Mouse (Mus musculus) gastrocnemius, postnatal 36 days (tissue): Measurements from ENCODE around the gene Ccdc27. TPM values are rescaled to one million over a fixed set of nuclear protein-coding genes. Genes with fewer than 3 reads are reported as not detected.

Experiments
- DNase-seq, 2 experiments: peaks; one replicate each; pipeline ENCODE4 v3.0.0; 2022
- intact Hi-C: fragments of 180-260 bp; cut with DNase I; formaldehyde crosslinking; loops from one replicate; pipeline ENCODE4 v1.15.1; 2025
- long read RNA-seq, 2 experiments: library from polyadenylated mRNA; stranded (forward); transcript quantifications; one replicate each; pipeline ENCODE4 v2.0.0; 2021
- total RNA-seq, 2 experiments: library from RNA; stranded (reverse); gene quantifications; 2 replicates each; pipeline ENCODE4 v1.2.3; 2021

The Ccdc27 gene
- not detected for total RNA-seq
- long read RNA-seq, experiment 1 = 0 reads
- long read RNA-seq, experiment 2 = 0 reads

DNA sequence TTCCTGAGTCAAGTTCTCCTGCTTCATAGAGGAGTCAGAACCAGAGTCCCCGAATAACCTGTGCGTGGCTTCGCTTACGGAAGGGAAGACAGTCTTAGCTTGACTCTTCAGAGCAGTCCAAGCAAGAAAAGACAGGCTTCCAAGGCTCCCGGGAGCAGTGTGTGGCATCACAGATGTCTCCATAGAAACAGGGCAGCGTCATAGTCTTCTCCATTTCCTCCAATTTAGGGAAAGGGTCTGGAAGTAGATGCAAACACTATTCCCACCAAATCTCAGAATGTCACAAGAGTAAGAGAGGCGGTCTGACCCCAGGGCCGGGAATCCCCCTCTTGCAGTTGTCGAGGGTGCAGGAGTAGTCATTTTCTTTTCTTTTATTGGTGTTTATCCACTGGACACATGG is at the start of gene Ccdc27:
TSS of gene Ccdc27 (minus strand) at position 101 of the 400 bp plus-strand sequence.
- intact Hi-C loops = no loop called here
- no peak for DNase-seq

DNA sequence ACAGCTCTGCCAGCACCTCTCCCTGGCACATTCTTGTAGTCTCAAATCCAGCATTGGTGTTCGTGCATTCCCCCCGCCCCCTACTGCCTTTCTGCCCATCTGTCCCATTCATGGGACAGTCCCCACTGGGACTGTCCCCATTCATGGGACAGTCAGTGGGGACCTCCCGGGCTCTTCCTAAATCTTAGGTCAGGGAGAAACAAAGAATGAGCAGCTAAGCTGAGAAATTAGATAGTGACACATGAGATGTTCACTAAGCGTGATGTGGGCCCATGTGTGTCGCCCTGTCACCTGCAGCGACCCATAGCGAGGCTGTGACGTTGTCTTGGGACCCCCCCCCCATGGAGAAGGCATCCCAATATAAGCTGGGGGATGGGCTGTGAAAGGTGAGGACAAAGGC is 48.9 kb upstream of the Ccdc27 start:
- intact Hi-C loops = no loop called here
- DNase-seq = no peak

DNA sequence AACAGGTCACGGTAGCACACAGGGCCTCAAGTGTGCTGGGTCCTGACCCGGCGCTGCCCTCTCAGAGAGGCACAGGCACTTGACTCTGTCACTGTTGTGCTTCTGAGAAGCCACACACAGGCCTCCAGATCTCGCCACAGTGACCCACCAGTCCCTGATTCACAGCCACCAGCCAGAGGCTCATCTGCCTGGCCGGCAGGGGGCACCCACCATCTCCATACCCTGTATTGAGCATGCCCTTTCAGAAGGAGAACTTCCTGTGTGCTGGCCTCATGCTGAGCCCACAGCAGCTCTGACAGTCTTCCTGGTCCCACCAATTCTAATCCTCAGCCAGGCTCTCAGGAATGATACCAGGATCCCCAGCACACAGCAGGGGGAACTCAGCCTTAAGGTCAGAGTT is 46.7 kb upstream of the Ccdc27 start:
- intact Hi-C loops = no loop called here
- no peak for DNase-seq

DNA sequence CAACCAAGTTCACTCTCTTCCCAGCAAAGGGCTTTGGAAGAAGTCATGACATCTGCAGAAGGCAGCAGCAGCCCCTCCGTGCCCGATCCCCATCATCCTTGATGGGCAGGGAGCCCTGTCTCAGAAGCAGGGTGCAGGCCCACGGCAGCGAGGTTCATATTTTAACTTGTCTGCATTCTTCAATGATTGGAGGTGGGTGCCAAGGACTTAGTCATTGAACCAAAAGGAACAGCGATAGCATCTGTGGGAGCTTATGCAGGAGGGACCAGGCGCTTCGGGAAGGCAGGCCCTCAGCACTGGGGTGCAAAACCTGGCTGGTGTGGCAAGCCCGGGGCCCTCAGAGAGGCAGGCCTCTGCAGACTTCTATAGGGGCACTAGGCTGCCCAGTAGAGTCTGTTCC is 44.0 kb upstream of the Ccdc27 start:
- DNase-seq = no peak
- intact Hi-C loops = no loop called here

DNA sequence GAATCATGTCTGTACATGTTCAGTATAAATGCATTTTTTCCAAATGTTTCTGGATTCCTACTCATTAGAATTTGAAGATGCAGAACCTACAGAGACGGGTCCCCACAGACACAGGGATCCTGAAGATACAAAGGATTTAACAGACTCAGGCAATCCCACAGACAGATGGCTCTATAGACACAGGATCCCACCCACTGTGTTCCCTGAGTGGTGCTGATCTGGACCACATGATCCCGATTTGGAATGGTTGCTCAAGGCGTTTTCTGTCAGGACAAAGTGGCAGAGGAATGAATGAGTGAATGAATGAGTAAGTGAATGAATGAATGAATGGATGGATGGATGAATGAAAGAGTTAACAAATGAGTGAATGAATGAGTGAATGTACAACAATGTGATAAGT is 43.4 kb upstream of the Ccdc27 start:
- intact Hi-C loops = no loop called here
- no peak for DNase-seq

DNA sequence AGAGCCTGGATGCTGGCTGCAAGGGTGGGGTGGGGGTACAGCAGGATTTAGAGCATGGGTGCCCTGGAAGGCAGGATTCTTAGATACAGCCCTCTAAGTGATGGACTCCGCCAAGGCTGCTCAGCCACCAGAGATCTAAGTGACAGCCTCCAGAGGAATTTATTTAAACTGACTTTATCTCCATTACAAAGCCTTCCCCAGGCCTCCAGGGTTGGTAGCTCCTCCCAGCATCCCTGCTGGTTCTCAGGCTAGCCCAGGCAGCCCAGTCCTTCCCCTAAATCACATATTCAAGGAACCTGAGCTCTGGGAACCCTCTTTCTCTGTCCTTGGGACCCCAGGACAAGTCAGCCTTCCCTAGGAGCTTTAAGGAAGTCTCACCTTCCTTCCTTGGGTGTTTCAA is 39.5 kb upstream of the Ccdc27 start:
- DNase-seq = no peak
- intact Hi-C loops = no loop called here

DNA sequence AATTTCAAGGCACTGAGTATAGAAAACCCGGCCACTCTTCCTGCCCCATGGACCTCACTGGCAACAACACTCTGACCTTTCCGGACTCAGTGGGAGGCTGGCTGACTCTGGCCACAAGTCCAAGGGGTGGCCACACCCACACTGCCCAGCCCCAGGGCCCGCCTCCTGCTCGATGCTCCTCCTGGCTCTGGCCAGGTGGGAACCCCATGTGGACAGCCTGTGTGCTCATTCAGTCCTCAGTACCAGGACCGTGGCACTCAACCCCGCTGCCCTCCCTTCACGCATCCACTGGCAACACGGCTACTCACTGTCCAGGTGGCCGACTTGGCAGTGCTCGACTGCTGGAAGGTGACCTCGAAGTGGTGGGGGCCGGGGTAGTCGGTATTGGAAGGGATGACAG is 38.5 kb upstream of the Ccdc27 start:
- intact Hi-C loops = no loop called here

DNA sequence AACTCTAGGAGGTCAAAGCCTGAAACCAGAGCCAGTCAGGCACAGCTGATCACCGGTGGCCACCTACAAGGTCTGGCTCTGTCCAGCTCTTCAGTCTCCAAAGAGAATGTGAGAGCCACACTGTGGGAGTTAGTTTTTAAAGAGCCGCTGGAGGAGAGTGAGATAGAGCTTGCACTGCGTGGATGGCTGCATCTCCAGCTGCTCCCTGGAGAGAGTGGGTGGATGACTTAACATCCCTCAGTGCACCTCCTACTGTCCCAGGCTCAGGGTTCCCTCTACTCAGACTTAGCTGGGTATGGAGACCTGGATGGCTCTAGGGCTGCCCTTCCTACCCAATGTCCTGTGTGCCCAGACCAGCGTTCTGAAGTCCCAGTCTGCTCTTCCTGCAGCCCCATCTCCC is 37.7 kb upstream of the Ccdc27 start:
- no peak for DNase-seq
- intact Hi-C loops = no loop called here

More for the DNA sequence above, 38.5 kb upstream of the Ccdc27 start:
- DNase-seq = no peak

DNA sequence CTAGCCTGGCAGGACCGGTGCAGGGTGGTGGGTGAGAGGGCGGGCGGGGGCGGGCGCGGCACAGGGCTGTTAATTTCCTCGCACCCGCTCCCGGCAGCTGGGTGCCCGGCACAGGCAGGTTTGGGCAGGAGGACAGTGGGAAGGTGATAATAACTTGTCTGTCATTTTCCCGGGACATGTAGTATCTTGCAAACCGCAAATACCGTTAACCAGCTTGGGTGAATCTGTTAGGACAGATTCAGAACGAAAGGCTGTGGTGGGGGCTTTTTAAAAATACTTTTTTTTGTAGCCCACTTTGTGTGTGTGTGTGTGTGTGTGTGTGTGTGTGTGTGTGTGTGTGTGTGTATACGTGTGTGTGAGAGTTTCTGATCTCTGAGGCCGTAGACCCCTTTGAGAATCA is 29.5 kb upstream of the Ccdc27 start:
- intact Hi-C loops = no loop called here
- no peak for DNase-seq

DNA sequence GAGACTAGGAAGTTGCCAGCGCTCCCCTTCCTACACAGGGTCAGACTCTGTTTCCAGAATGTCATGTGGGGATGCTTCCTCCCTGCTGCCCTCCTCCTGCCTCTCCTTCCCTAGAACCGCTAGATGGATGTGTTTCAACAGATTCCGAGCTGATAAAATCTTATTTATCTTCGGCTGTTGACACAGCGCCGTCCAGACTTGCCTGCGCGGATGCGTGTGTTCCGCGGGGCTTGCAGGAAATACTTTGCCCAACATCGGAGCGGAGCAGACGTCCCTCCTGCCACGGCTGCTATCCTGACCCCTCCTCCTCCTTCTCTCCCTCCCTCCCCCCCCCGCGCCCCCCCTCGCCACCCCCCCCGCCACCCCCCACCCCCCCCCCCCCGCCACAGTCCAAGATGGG is 29.0 kb upstream of the Ccdc27 start:
- intact Hi-C loops = no loop called here
- DNase-seq = no peak

DNA sequence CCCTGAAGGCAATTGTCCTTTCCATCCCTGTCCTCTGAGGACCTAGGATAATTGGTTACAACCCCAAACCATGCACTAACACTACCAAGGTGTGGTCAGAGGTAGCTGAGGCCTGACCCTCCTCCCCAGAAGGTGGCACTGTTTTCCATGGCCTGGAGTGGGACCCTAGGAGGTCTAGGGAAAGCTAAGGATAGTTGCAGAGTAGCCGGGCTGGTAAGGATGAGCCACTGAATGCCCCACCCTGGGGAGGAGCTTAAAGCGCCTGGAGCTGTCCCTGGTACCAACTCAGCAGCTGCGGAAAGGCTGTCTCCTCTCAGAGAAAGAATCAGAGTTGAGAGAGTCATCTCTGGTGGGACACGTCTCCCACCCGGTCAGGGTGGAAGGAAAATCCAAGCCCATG is 28.4 kb upstream of the Ccdc27 start:
- DNase-seq = no peak
- intact Hi-C loops = no loop called here

DNA sequence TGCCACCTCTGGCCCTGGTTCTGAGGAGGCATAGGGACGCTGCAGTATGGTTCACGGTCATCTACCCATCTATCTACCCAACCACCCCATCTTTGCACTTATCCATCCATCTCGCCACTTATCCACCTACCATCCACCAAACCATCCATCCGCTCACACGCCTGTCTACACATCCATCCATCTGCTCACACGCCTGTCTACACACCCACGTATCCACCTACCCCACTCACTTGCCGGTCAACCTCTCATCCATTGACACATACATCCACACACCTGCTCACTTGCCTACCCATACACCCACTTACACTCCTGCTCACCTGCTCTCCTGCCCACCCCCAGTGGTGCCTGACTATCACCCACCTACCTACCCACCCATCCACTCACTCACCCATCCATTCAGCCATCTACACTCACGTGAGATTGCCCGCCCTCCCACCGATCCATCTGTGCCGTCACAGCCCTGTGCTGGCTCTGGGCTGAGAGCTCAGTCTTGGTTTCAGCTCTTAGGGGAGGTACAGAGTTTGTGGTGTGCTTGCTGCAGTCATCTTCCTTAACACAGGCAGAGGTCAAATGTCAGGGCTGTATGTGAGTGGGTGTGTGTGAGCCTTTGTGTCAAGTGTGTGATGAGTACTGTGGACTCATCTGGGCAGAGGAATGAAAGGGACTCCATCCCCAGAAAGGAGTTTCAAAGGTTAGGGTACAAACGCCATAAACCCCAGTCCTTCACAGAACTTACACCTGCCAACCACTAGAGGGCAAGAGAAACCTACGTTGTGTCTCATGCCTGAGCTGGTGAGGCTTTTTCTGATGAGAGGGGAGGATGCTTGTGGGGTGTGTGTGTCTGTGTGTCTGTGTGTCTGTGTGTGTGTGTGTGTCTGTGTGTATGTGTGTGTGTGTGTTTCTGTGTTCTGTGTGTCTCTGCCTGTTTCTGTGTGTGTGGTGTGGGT is 22.6 kb upstream of the Ccdc27 start:
- no peak for DNase-seq
- intact Hi-C loops = loop anchor here (5.0 kb wide), 1 partner anchor 142 kb away; no protein-coding TSS in a partner anchor

DNA sequence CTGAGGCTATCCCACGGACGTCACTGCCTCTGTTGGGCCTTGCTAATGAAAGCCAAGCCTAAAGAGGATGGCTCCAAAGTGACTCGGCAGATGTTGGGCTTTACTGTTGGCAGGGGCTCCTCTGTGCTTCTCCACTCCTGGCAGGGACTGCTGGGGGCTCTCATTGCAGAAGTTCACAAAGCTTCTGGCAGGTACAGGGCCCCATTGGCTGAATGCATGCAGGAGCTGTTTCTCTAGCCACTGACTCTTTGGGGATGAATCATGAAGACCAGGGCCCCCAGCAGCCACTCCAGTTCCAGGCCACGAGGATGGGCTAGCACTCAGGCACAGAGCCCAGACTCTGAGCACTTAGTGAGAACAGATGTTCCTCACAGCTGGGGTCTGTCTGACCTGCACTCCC is 15.2 kb upstream of the Ccdc27 start:
- intact Hi-C loops = no loop called here
- no peak for DNase-seq

DNA sequence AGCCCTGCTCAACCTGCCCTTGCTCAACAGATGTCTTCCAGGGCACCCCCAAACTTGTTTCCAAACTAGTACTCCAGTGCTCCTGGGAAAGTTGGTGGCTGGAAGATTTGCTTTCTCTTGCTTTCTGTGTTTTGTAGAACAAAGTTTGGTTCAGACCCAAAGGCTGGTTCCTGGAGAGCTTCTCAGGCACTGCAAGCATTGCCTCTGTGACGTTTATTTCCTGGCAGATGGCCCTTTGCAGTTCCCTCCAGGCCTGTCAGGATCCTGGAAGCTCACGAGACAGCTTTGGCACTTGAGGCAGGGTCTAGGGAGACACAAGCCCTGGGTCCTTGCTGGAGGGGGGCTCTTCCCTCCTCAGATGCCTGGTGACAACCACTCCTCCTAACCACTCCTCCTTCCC is 14.2 kb upstream of the Ccdc27 start:
- no peak for DNase-seq
- intact Hi-C loops = no loop called here

DNA sequence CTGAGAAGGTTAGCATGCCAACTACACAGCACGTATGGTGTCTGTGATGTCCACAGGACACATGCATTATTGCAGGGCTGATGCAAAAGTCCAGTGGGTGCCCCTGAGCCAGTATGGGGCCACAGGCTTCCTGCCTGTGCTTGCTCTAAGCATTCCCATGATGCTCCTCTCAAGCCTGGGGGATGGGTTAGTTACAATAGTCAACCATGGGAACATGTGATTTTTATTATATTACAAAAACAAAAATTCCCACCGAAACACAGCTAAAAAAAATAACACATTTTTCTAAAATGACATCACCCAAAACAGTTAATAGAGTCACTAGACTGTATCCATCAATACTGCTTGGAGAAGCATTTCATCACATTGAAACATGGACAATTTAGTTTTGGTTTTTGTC is 13.6 kb upstream of the Ccdc27 start:
- DNase-seq = no peak
- intact Hi-C loops = no loop called here

DNA sequence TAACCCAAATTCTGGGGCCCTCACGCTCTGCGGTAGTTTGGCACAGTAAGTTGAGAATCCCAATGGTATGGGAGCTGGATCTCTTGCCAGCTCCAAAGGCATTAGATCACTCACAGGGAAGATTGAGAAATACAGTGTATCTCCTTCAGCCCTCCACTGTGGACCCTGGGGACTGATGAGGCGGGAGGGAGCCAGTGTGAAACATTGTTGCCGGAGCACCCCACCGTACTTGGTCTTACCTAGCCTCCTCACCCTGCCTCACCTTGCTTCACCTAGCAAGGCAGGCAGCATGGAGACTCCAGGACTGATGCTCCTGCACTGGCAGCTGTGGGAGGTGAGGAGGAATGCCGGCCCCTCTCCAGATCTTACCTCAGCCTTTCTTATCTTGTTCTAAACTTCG is 13.0 kb upstream of the Ccdc27 start:
- intact Hi-C loops = no loop called here
- no peak for DNase-seq

DNA sequence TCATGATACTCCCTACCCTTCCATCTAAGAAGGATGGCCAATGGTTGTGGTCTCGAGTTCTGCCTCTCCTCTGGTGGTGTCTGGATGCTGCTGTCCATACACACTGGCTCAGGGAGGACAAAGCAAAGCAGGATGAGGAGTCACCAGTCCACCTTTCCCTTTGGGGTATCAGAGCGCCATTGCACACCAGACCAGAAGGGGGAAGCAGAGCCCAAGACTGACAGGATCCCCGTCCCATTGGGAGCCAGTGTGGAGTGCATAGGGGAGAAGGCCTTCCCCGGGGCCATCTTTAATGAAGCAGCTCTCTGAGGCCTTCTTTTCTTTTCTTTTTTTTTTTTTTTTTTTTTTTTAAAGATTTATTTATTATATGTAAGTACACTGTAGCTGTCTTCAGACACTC is 10.6 kb upstream of the Ccdc27 start:
- intact Hi-C loops = no loop called here
- no peak for DNase-seq

DNA sequence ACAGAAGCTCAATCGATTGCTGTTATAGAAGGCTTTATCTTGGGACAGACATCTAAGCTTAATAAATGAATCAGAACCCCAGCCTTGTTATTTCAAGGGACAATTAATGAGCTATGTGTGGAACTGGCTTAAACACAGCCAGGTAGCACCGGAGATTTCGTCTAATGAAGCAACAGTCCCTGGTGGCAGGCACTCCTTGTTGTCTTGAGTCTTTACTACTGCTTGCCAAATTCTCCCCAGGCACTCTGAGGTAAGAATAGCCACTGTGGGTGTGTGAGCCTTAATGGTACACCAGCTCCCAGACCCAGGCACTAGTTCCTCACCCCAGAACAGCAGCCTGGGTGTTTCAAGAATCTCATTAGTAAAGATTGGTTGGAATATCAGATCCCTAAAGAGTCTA is 8.9 kb upstream of the Ccdc27 start:
- intact Hi-C loops = no loop called here
- no peak for DNase-seq

DNA sequence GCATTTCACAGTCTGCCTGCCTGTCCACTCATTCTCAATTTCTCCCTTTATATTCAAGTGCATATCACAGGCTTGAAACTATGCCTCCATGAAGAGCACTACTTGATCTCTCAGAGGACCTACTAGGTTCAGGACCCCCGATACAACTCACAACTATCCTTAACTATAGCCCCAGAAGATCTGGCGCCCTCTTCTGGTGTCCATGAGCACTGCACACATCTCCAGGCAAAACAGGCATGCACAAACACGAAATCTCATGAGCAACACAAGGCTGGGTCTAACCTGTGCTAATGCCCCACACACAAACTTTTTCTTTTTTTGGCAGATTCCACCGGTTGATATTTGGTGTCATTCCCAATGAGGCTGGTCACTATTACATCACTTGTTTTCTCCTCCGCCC is 3.4 kb upstream of the Ccdc27 start:
- intact Hi-C loops = no loop called here
- DNase-seq = no peak

DNA sequence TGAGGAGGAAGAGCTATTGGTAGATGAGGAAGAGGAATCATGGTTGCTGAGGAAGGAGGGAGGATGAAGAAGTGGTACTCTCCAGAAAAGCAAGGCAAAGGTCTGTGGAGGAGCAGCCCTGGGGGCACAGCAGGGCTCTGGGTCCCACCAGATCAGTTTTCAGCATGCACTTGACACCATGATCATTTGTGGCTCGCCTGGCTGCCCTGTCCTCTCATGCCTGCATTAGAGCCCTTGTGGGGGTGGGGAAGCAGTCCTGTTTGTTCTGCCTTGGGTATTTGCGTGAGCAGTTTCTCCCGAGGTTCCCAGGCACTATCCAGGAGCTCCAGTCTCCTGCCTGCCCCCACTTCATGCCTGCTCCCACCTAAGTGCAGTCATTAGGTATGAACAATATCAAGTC is 5.4 kb downstream of the Ccdc27 start:
- DNase-seq = no peak
- intact Hi-C loops = no loop called here

DNA sequence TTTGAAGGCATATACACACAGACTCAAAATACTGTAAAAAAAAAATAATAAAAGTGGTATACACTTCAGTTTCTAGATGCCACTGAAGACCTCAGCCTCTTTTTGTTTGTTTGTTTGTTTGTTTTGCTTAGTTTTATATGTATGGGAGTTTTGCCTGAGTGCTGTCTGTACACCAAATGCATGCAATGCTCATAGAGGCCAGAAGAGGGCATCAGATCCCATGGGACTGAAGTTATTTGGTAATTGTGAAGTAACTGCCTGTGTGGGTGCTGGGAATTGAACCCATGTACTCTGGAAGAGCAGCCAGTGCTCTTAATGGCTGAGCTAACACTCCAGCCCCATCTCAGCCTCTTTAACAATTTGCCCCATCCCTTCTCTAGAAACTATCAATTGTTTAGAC is 13.8 kb downstream of the Ccdc27 start:
- DNase-seq = no peak
- intact Hi-C loops = no loop called here

DNA sequence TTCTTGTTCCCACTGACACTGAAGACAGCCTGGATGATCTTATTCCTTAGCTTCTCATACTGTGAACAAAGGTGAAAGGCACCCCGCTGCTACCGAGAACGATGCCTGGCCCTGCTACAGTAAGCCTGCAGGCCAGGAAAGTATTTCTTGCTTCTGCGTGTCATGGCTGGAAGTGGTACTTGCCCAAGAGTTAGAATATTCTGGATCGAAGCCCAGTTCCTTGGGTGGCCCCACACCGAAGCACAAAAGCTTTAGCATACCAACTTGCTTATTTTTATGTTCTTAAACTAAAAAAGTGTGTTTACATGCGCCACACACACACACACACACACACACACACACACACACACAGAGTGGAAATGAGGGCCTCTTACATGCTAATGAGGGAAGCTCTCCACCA is 14.4 kb downstream of the Ccdc27 start:
- no peak for DNase-seq
- intact Hi-C loops = no loop called here

DNA sequence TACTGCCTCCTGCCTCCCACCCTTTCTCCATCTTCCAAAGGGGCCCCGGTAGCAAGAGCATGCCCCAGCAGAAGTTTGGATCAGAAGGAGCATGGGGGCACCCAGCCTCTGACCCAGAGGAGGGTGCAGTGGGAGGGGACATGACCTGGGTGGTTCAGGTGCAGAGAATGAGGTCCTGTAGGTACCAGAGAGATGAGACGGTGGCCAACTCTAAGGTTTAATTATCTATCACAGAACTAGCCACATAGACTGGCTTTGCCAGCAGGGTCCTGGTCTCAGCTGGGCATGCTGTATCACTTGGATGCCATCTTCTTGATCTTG is 16.1 kb downstream of the Ccdc27 start:
- intact Hi-C loops = no loop called here

More for the DNA sequence above, 16.1 kb downstream of the Ccdc27 start:
- DNase-seq = no peak
